Mouse (Mus musculus) heart, embryonic 16.5 days (tissue): ENCODE data around the gene Gp1bb. TPM values are rescaled to one million over a fixed set of nuclear protein-coding genes. Genes with fewer than 3 reads are reported as not detected.

ENCODE experiments used
- ATAC-seq: fragments of 200-750 bp; cut with Nextera tagmentation; replicated peaks from 2 replicates; pipeline ENCODE4 v1.8.0; 2017; ENCODE audit warnings: moderate number of reproducible peaks; ENCODE audit not compliant: insufficient read depth, low FRiP score; ENCODE audit errors: extremely low read depth
- H3K27ac ChIP-seq: fragments of 300-500 bp; sonication (generic); 2 replicates; pipeline ENCODE4 v1.5.1; 2014; ENCODE audit warnings: mild to moderate bottlenecking, low read length, control low read depth, moderate library complexity
- H3K27me3 ChIP-seq: fragments of 300-500 bp; sonication (generic); 2 replicates; pipeline ENCODE4 v1.6.1; 2014; ENCODE audit warnings: low read length, mixed read lengths; ENCODE audit not compliant: control insufficient read depth, insufficient read depth
- H3K36me3 ChIP-seq: fragments of 300-500 bp; sonication (generic); 2 replicates; pipeline ENCODE4 v1.6.1; 2014; ENCODE audit not compliant: control insufficient read depth, insufficient read depth
- H3K4me1 ChIP-seq: fragments of 300-500 bp; sonication (generic); 2 replicates; pipeline ENCODE4 v1.6.1; 2014; ENCODE audit warnings: low read length, mixed read lengths; ENCODE audit not compliant: control insufficient read depth, insufficient read depth
- H3K4me2 ChIP-seq: fragments of 300-500 bp; sonication (generic); 2 replicates; pipeline ENCODE4 v1.6.1; 2014; ENCODE audit warnings: low read depth, mild to moderate bottlenecking, control low read depth, low read length
- H3K4me3 ChIP-seq: fragments of 300-500 bp; sonication (generic); 2 replicates; pipeline ENCODE4 v1.5.1; 2014; ENCODE audit warnings: mild to moderate bottlenecking, control low read depth, low read length
- H3K9ac ChIP-seq: fragments of 300-500 bp; sonication (generic); 2 replicates; pipeline ENCODE4 v1.6.1; 2014; ENCODE audit warnings: low read length, control low read depth
- H3K9me3 ChIP-seq: fragments of 300-500 bp; sonication (generic); replicated peaks from 2 replicates; pipeline ENCODE4 v1.6.1; 2016; ENCODE audit warnings: low read length; ENCODE audit not compliant: control insufficient read depth
- WGBS: fragments of 180-500 bp; shearing (Covaris S2); extraction: QIAGEN DNeasy Blood & Tissue Kit; methylation state at CpG from one replicate; pipeline ENCODE4 v1.1.7; 2014; 5-methylcytosine and 5-hydroxymethylcytosine counted together
- polyA plus RNA-seq: library from polyadenylated mRNA; unstranded; fragments of >200 nt; fragmentation: Nextera tagmentation; extraction: Ambion mirVana; gene quantifications from 2 replicates; pipeline ENCODE4 v1.2.1, GENCODE M21; 2015

Gene Gp1bb
- polyA plus RNA-seq, 1 experiment from 2014 or later, result 2.4 TPM

- Histone ChIP-seq H3K9me3 (no peaks in the 10 kb centered on the region), H3K4me3 (no peak overlapping the region), H3K27me3 (peaks cover 79% of the 10 kb centered on the region), H3K9ac (no peak overlapping the region), H3K4me2 (no peak overlapping the region), H3K36me3 (no peaks in the 10 kb centered on the region), H3K4me1 (peaks cover 26% of the 10 kb centered on the region), H3K27ac (no peak overlapping the region)
- no peak for ATAC-seq
- WGBS, result 46% methylated on average over 14 of the region's 14 CpGs
Measured at GRCm38 (mm10) chr16:18625097-18625496, 2.9 kb upstream of the Gp1bb start.

DNA sequence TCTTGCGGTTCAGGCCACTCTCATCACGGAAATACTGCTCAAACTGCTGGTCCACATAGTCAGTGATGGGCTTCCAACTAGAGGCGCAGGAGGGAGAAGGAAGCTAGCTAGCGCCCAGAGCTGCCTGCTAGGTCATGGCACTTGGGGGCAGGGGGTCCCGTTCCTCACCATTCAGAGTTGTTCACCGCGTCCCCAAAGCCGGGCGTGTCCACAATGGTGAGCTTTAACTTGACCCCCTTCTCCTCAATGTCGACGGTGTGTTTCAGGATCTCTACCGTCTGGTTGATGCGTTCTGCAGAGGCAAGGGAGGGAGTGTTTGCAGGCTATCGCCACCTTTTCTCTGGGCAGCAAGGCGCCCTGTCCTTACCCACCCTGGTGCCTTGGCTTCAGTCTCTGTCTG lies 2.4 kb upstream of the Gp1bb start:
- 38% methylated on average over 15 of the region's 15 CpGs for WGBS

GRCm38 (mm10) chr16:18623751-18624540 lies 1.7 kb upstream of the Gp1bb start:
- WGBS, result 43% methylated on average over 15 of the region's 15 CpGs
- no peak for ATAC-seq
- H3K4me1 ChIP-seq, result peaks cover 23% of the 10 kb centered on the region
- no peak overlapping the region for H3K9ac ChIP-seq
- no peaks in the 10 kb centered on the region for H3K9me3 ChIP-seq
- H3K27ac ChIP-seq, result no peak overlapping the region
- H3K27me3 ChIP-seq, result peaks cover 89% of the 10 kb centered on the region
- no peaks in the 10 kb centered on the region for H3K36me3 ChIP-seq
- no peak overlapping the region for H3K4me2 ChIP-seq
- H3K4me3 ChIP-seq, result no peak overlapping the region

More for the DNA sequence above, 2.4 kb upstream of the Gp1bb start:
- ATAC-seq, result no peak
- Histone ChIP-seq H3K9me3 (no peaks in the 10 kb centered on the region), H3K4me1 (peaks cover 25% of the 10 kb centered on the region), H3K4me3 (no peak overlapping the region), H3K27ac (no peak overlapping the region), H3K4me2 (no peak overlapping the region), H3K27me3 (peaks cover 82% of the 10 kb centered on the region), H3K9ac (no peak overlapping the region), H3K36me3 (no peaks in the 10 kb centered on the region)

DNA sequence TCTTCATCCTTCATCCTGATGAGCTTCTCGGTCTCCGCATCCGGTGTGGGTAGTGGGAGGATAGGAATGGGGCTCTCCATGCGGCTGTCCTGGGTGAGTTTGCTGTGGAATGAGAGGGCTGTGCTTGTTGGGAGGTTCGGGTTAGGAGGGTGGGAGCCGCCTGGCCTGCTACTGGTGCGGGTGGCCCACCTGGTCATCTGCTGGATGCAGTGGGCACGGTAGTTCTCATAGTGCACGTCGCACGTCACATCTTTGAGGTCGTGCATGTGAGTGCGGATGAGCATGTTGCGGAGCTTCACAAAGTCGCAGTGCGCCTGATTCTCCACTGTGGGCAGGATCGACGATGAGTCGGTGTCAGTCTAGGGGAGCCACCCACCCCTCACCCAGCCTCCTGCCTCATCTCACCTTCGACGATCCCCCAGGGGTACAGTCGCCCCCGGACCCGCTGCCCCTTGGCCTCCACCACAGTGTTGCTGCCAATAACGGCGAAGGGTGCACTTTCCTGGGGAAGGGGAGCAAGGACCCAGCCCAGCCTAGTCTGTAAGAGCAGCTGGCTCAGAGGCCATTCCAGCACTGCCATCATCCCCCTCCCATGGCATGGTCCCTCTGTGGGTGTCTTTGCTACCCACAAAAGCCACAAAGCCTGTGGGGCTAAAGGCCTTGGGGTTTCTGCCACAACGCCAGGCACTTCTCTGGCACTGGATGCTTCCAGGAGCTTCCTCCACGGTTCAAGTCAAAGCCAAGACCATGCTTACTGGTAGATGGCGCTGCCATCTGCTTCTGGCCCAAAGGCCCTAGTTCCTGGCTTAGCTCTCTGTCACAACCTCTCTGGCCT lies 930 bp upstream of the Gp1bb start:
- Histone ChIP-seq H3K4me2 (no peak overlapping the region), H3K27ac (no peak overlapping the region), H3K36me3 (no peaks in the 10 kb centered on the region), H3K9me3 (no peaks in the 10 kb centered on the region), H3K9ac (no peak overlapping the region), H3K27me3 (peaks cover 92% of the 10 kb centered on the region), H3K4me3 (no peak overlapping the region), H3K4me1 (peaks cover 23% of the 10 kb centered on the region)
- WGBS, result 45% methylated on average over 29 of the region's 29 CpGs
- ATAC-seq, result no peak

DNA sequence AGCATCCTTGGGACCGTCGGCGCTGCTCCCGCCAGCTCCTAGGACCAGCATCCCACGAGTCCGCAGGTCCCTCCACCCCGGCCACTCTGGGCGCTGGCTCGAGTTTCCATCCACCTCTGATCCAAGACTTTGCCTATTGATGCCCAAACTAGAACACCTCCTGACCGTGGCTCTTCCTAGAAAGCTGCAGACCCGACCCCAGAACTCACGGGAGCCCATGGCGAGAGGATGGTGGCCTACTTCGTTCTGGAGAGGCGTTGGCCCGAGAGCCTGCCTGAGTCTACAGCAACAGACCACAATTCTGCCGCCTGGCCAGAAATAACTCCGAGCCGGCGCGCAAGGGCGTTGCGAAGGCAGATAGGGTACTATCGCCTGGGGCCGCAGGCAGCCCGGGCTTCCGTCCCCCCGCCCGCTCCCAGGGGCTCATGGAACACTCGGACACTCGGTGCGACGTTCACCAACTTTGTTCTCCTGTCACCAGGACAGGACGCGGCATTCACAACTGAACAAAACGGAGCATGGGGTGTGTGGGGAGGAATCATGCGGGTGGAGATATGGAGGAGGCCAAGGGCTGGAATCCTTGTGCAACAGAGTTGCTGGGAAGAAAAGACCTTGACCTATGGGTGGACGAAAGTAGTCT lies 721 bp downstream of the Gp1bb start:
- Histone ChIP-seq H3K4me3 (peak overlapping the region; percentile 56), H3K27ac (no peak overlapping the region), H3K9ac (peak overlapping the region; percentile 62), H3K36me3 (no peaks in the 10 kb centered on the region), H3K4me2 (peak overlapping the region; percentile 83), H3K4me1 (peaks cover 30% of the 10 kb centered on the region), H3K27me3 (peaks cover 90% of the 10 kb centered on the region), H3K9me3 (no peaks in the 10 kb centered on the region)
- WGBS, result 3% methylated on average over 38 of the region's 38 CpGs
- ATAC-seq, result 0 out of 2 replicates have a peak, but pooled peaks have one; percentile 12

DNA sequence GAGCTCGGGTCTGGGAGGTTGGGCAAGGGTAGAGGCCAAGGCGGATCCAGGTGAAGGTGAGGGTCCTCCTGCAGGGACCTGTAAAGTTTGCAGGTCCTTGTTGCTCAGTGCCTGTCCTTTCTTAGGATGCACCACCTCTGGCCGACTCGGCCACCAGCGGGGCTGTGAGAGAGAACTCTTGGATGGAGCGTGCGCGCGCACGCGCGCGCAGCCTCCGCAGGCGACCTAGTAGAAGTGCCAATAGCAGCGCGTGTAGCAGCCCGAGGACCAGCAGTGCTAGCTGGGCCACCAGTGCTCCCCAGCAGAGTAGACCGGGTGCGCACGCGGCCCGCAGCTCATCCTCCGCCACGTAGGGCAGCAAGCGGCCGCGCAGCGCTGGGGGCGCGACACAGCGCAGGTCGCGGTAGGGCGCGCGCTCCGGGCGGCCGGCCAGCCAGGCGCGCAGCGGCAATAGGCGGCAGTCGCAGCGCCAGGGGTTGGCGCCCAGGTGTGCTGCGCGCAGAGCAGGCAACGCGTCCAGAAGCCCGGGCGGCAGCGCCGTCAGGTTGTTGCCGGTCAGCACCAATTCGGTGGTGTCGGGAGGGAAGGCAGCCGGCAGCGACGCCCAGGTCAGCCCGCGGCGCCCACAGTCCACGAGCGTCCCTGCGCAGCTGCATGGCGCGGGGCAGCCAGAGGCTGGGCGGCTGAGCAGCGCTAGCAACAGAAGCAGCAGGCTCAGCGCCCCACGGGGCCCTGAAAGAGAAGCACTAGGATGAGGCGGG lies 1.4 kb downstream of the Gp1bb start:
- H3K36me3 ChIP-seq, result no peaks in the 10 kb centered on the region
- WGBS, result 2% methylated on average over 74 of the region's 74 CpGs

GRCm38 (mm10) chr16:18620201-18620600 lies 2.0 kb downstream of the Gp1bb start:
- Histone ChIP-seq H3K4me2 (peak overlapping the region; percentile 83), H3K4me1 (peaks cover 23% of the 10 kb centered on the region), H3K27ac (no peak overlapping the region), H3K36me3 (no peaks in the 10 kb centered on the region), H3K9ac (no peak overlapping the region), H3K27me3 (peaks cover 88% of the 10 kb centered on the region), H3K9me3 (no peaks in the 10 kb centered on the region), H3K4me3 (peak overlapping the region; percentile 56)
- WGBS, result 39% methylated on average over 6 of the region's 6 CpGs
- no peak for ATAC-seq

More for the DNA sequence above, 1.4 kb downstream of the Gp1bb start:
- ATAC-seq, result no peak; the same call in 1 of the 2 replicates
- Histone ChIP-seq H3K4me3 (peak overlapping the region; percentile 56), H3K9me3 (no peaks in the 10 kb centered on the region), H3K9ac (peak overlapping the region; percentile 62), H3K4me2 (peak overlapping the region; percentile 83), H3K27ac (no peak overlapping the region), H3K4me1 (peaks cover 26% of the 10 kb centered on the region), H3K27me3 (peaks cover 94% of the 10 kb centered on the region)

DNA sequence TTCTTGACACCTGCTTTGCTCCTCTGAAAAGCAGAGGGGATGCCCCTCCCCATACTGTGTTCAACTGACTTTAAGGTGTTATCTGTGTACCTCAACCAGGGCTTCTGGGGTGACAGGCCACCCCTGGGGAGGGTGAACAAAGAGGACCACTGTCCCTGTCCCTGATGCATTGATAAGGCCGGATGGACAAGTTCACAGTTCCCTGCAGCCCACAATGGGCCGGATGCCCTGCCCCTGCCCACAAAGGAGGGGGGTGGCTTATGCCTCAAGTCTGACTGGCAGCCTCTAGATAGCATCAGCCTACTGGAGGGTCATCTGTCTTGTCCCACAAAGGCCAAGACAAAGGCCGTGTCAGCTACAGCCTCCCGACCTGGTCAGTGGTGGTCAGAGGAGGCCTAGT lies 3.1 kb downstream of the Gp1bb start:
- no peak overlapping the region for H3K4me3 ChIP-seq
- no peaks in the 10 kb centered on the region for H3K36me3 ChIP-seq
- peaks cover 77% of the 10 kb centered on the region for H3K27me3 ChIP-seq
- H3K9ac ChIP-seq, result no peak overlapping the region
- H3K4me2 ChIP-seq, result no peak overlapping the region
- WGBS, result 60% methylated on average over 4 of the region's 4 CpGs
- no peaks in the 10 kb centered on the region for H3K9me3 ChIP-seq
- no peak overlapping the region for H3K27ac ChIP-seq
- peaks cover 23% of the 10 kb centered on the region for H3K4me1 ChIP-seq
- no peak for ATAC-seq
